Mouse (Mus musculus) ovary, adult 18-20 months (tissue): ENCODE results near the gene Psmd2.

Source experiments
- DNase-seq: peaks from one replicate; pipeline ENCODE4 v3.0.0; 2022; ENCODE audit warnings: low spot score, mixed read lengths

The Psmd2 gene

GRCm38 (mm10) chr16:20701729-20702521 is 50.5 kb downstream of the Psmd2 start:
- DNase-seq: no peak

GRCm38 (mm10) chr16:20702522-20702893 is 51.1 kb downstream of the Psmd2 start:
- DNase-seq: peak; percentile 84

- no peak for DNase-seq
Observed at GRCm38 (mm10) chr16:20703071-20703470, 51.6 kb downstream of the Psmd2 start.

DNA sequence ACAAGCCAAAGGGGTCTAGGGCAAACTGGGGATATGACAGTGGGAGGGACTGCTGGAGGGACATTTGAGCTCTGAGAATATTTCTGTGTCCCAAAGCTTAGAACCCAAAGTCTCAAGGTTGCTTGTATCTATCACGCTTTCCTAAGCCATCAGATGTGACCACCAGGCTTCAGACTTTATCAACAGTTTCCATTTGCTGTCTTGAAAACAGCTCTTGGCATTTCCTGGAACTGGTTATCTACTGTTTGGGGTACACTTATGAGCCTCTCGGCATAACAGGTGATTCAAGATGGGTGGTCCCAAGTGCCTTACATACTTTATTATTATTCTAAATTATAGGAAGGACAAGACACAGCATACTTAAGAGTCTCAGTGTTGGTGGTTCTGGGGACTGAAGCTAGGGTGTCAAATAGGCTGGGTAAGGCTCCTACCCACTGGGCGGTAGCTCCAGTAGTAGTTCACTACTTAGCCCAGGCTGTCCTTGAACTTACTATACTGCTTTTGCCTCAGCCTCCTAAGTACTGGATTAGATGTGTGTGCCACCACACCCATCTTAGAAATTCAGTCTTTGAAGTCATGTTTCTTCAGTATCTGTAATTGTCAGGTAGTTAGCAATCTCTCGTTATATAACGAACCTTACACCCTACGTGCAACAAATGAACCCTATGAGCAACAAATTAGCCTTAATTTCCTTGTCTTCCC is 52.4 kb downstream of the Psmd2 start:
- no peak for DNase-seq

GRCm38 (mm10) chr16:20705786-20706185 is 54.3 kb downstream of the Psmd2 start:
- no peak for DNase-seq

GRCm38 (mm10) chr16:20706407-20707055 is 55.1 kb downstream of the Psmd2 start:
- DNase-seq: peak; percentile 57

GRCm38 (mm10) chr16:20708220-20708938 is 56.9 kb downstream of the Psmd2 start:
- DNase-seq: no peak

GRCm38 (mm10) chr16:20708939-20709734 is 57.7 kb downstream of the Psmd2 start:
- DNase-seq: no peak

DNA sequence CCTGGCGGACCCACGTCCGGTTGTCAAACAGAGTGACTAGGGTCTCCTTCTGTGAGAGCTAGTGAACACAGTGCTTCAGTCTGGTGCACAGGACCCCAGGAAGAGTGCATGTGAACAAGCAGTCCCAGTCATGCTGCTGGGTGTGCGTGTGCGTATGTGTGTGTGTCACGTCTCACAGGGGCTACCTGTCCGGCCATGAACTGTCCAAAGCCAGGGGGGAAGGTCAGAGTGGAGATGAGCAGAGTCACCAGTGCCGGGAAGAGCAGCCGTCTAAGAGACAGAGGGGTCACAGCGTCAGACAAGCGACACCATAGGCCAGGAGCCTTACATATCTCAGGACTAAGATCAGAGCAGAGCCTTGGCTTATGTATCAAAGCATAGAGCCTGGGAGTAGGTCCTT is 58.9 kb downstream of the Psmd2 start:
- no peak for DNase-seq

DNA sequence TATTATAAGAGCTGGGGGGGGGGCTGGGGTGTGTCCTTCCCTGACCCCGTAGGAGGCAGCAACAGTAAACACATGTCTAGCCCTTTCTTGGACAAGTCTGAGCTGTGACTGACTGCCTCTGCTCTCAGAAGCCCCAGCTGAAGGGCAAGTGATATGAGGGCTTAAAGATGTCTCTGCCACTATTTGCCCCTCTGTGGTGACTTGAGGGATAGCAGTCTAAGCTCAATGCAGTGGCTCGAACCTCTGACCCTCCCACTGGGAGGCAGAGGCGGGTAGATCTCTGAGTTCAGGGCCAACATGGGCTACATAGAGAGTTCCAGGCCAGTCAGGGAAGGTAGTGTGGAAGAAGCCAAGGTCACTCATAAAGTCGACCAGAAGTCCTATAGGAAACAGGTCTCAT is 59.4 kb downstream of the Psmd2 start:
- DNase-seq: no peak

- no peak for DNase-seq
Observed at GRCm38 (mm10) chr16:20712190-20712589, 60.7 kb downstream of the Psmd2 start.

- no peak for DNase-seq
Observed at GRCm38 (mm10) chr16:20712889-20713288, 61.4 kb downstream of the Psmd2 start.
